Comparison of ENCODE assay signal across 8 mouse cellular contexts in genomic region chr9:62827939-62828652, GRCm38 (mm10). TPM values are rescaled to one million over a fixed set of nuclear protein-coding genes. Genes with fewer than 3 reads are reported as not detected.
DNase-seq lines count a peak whose midpoint lies in the region; ATAC-seq and TF ChIP-seq lines count a peak whose summit lies in the region.

No protein-coding gene starts in this region.

- no peak for TF ChIP-seq POLR2A in MEL (IDR thresholded peaks at IDR 0.05; ENCODE audit: control insufficient read depth in 1 of 2, insufficient read depth in 1 of 2, low read depth in 1 of 2, low read length in 2 of 2, poor library complexity in 1 of 2)
- TF ChIP-seq POLR2A in embryonic fibroblast, embryonic 13.5 days (IDR thresholded peaks at IDR 0.05; ENCODE audit: low read depth, low read length): no peak

- intact Hi-C loops in heart, postnatal 36 days (cut with DNase I): loop anchor here (2.0 kb wide), 1 partner anchor 83 kb away; no protein-coding TSS in a partner anchor

- TF ChIP-seq EP300 in MEL (IDR thresholded peaks at IDR 0.05; ENCODE audit: low read depth in 1 of 2, low read length in 2 of 2): no peak

- TF ChIP-seq CTCF in MEL (IDR thresholded peaks at IDR 0.05 in 2 of 3, conservative IDR thresholded peaks at IDR 0.05 in 1 of 3; ENCODE audit: control insufficient read depth in 1 of 3, insufficient read depth in 1 of 3, low read depth in 2 of 3, low read length in 3 of 3, poor library complexity in 1 of 3, severe bottlenecking in 1 of 3): peak in 2 of 3 experiments; percentile 61 to 69; a peak in 4 of 6 replicates
- no peak for TF ChIP-seq CTCF in embryonic fibroblast, embryonic 13.5 days (IDR thresholded peaks at IDR 0.05; ENCODE audit: borderline replicate concordance, insufficient read depth, low read length)

- H3K4me2 ChIP-seq in stomach, embryonic 15.5 days: peak overlapping the region; percentile 56

- no peaks in the 10 kb centered on the region for H3K36me3 ChIP-seq in heart, embryonic 10.5 days
- peaks cover 0 to 15% of the 10 kb centered on the region in 2 experiments; a peak in 2 of 4 replicates for H3K36me3 ChIP-seq in MEL (ENCODE audit: control insufficient read depth in 1 of 2, insufficient read depth in 2 of 2, low read length in 2 of 2)
- H3K36me3 ChIP-seq in stomach, embryonic 15.5 days: no peaks in the 10 kb centered on the region

- no peak for DNase-seq in heart, embryonic 10.5 days (ENCODE audit: low spot score)
- no peak for DNase-seq in heart, postnatal 36 days
- DNase-seq in MEL (ENCODE audit: low read depth, low spot score): peak; percentile 85
- DNase-seq in induced T-regulatory cell, adult 2 months (ENCODE audit: low read depth): peak; percentile 73
- DNase-seq in lung, postnatal 36 days: peak; percentile 74
- no peak for DNase-seq in urinary bladder, adult 18-20 months (ENCODE audit: low spot score in 2 of 2)

- ATAC-seq in stomach, embryonic 15.5 days (ENCODE audit: insufficient read depth, low FRiP score, low read depth): 0 out of 2 replicates have a peak, but pooled peaks have one; percentile 3

- H3K4me3 ChIP-seq in heart, embryonic 10.5 days: peak overlapping the region; percentile 49
- peak overlapping the region; percentile 34 to 51 for H3K4me3 ChIP-seq in MEL (ENCODE audit: control insufficient read depth in 1 of 2, insufficient read depth in 1 of 2, low read depth in 2 of 2, low read length in 2 of 2)
- H3K4me3 ChIP-seq in embryonic fibroblast, embryonic 13.5 days (ENCODE audit: insufficient read depth, low read length): peak overlapping the region; percentile 1; the same call in 1 of the 2 replicates
- H3K4me3 ChIP-seq in stomach, embryonic 15.5 days (replicated peaks): peak overlapping the region; percentile 23

- H3K27ac ChIP-seq in heart, embryonic 10.5 days: peak overlapping the region; percentile 79
- H3K27ac ChIP-seq in MEL (ENCODE audit: control insufficient read depth, low read depth, low read length): peak overlapping the region; percentile 29
- H3K27ac ChIP-seq in embryonic fibroblast, embryonic 13.5 days (ENCODE audit: insufficient read depth, low read length): no peak overlapping the region
- H3K27ac ChIP-seq in stomach, embryonic 15.5 days: peak overlapping the region; percentile 77

- no peaks in the 10 kb centered on the region; the same call in 1 of the 2 replicates for H3K79me2 ChIP-seq in MEL (ENCODE audit: control insufficient read depth, insufficient read depth, low read length, poor library complexity)

- H3K9me3 ChIP-seq in heart, embryonic 10.5 days: no peaks in the 10 kb centered on the region
- no peaks in the 10 kb centered on the region for H3K9me3 ChIP-seq in MEL (replicated peaks; ENCODE audit: insufficient read depth, low read length)
- H3K9me3 ChIP-seq in stomach, embryonic 15.5 days: no peaks in the 10 kb centered on the region

- TF ChIP-seq RAD21 in MEL (IDR thresholded peaks at IDR 0.05; ENCODE audit: low read depth, low read length): peak; percentile 42

- WGBS in heart, embryonic 10.5 days: 8% methylated on average over 24 of the region's 24 CpGs
- 6% methylated on average over 24 of the region's 24 CpGs for WGBS in stomach, embryonic 15.5 days

- H3K4me1 ChIP-seq in heart, embryonic 10.5 days: peaks cover 41% of the 10 kb centered on the region
- peaks cover 8 to 22% of the 10 kb centered on the region in 2 experiments for H3K4me1 ChIP-seq in MEL (ENCODE audit: control insufficient read depth in 1 of 2, insufficient read depth in 2 of 2, low read length in 2 of 2)
- peaks cover 3% of the 10 kb centered on the region; the same call in 1 of the 2 replicates for H3K4me1 ChIP-seq in embryonic fibroblast, embryonic 13.5 days (ENCODE audit: control insufficient read depth, insufficient read depth, low read length)
- peaks cover 9% of the 10 kb centered on the region; the same call in 1 of the 2 replicates for H3K4me1 ChIP-seq in stomach, embryonic 15.5 days

- no peaks in the 10 kb centered on the region for H3K27me3 ChIP-seq in heart, embryonic 10.5 days (ENCODE audit: insufficient read depth, poor library complexity, severe bottlenecking)
- H3K27me3 ChIP-seq in MEL (ENCODE audit: control insufficient read depth in 1 of 2, insufficient read depth in 2 of 2, low read length in 2 of 2): 0 out of 4 replicates have a peak, but pooled peaks cover 2 to 3% of the 10 kb centered on the region in 2 experiments
- no peaks in the 10 kb centered on the region for H3K27me3 ChIP-seq in stomach, embryonic 15.5 days (replicated peaks)

- H3K9ac ChIP-seq in MEL (ENCODE audit: control insufficient read depth, low read depth, low read length, poor library complexity, severe bottlenecking): peak overlapping the region; percentile 44
- H3K9ac ChIP-seq in stomach, embryonic 15.5 days: no peak overlapping the region

TF ChIP-seq in MEL, 35 proteins besides CTCF, POLR2A, EP300 and RAD21 (continues in another document):
- TF ChIP-seq UBTF (IDR thresholded peaks at IDR 0.05; ENCODE audit: borderline replicate concordance, insufficient read depth, low read depth, low read length) (no peak), MAZ (IDR thresholded peaks at IDR 0.05; ENCODE audit: low read depth, low read length) (no peak), SIN3A (IDR thresholded peaks at IDR 0.05; ENCODE audit: low read length) (no peak), MYB (IDR thresholded peaks at IDR 0.05; ENCODE audit: low read depth, low read length) (no peak), USF2 (IDR thresholded peaks at IDR 0.05; ENCODE audit: borderline replicate concordance in 1 of 2, insufficient read depth in 1 of 2, low read depth in 1 of 2, low read length in 2 of 2) (no peak), POLR2AphosphoS2 (IDR thresholded peaks at IDR 0.05; ENCODE audit: low read length) (no peak), HCFC1 (IDR thresholded peaks at IDR 0.05; ENCODE audit: low read depth, low read length) (no peak), RCOR1 (IDR thresholded peaks at IDR 0.05; ENCODE audit: low read depth, low read length) (no peak), TAL1 (IDR thresholded peaks at IDR 0.05; ENCODE audit: low read length) (no peak), NELFE (IDR thresholded peaks at IDR 0.05; ENCODE audit: low read depth, low read length) (no peak), ETS1 (IDR thresholded peaks at IDR 0.05; ENCODE audit: low read depth, low read length) (no peak), JUND (IDR thresholded peaks at IDR 0.05; ENCODE audit: low read depth, low read length) (no peak), GATA1 (IDR thresholded peaks at IDR 0.05; ENCODE audit: low read depth, low read length) (peak; percentile 65), GABPA (IDR thresholded peaks at IDR 0.05; ENCODE audit: low read depth, low read length) (no peak), CHD2 (IDR thresholded peaks at IDR 0.05; ENCODE audit: low read length) (no peak), CHD1 (IDR thresholded peaks at IDR 0.05; ENCODE audit: low read depth, low read length) (no peak), BHLHE40 (IDR thresholded peaks at IDR 0.05; ENCODE audit: borderline replicate concordance, low read depth, low read length) (peak; percentile 80; the same call in 1 of the 2 replicates), E2F4 (IDR thresholded peaks at IDR 0.05; ENCODE audit: borderline replicate concordance, low read depth, low read length) (no peak), ZMIZ1 (IDR thresholded peaks at IDR 0.05; ENCODE audit: low read depth, low read length) (no peak), ELF1 (IDR thresholded peaks at IDR 0.05; ENCODE audit: low read depth, low read length) (no peak), ZNF384 (IDR thresholded peaks at IDR 0.05; ENCODE audit: low read depth, low read length) (no peak), MXI1 (IDR thresholded peaks at IDR 0.05; ENCODE audit: low read depth, low read length) (no peak), NRF1 (IDR thresholded peaks at IDR 0.05; ENCODE audit: insufficient read depth, low read depth, low read length, poor library complexity, severe bottlenecking) (peak; percentile 33; the same call in 1 of the 2 replicates), USF1 (IDR thresholded peaks at IDR 0.05; ENCODE audit: low read depth, low read length) (no peak), SMC3 (IDR thresholded peaks at IDR 0.05; ENCODE audit: low read depth, low read length) (peak; percentile 51), TBP (IDR thresholded peaks at IDR 0.05; ENCODE audit: low read depth, low read length) (no peak), TCF12 (IDR thresholded peaks at IDR 0.05; ENCODE audit: low read depth, low read length) (no peak), ZKSCAN1 (IDR thresholded peaks at IDR 0.05; ENCODE audit: low read depth, low read length) (no peak)

RNA-seq across cellular contexts. Expression of gene Cln6, which starts 10.5 kb away (rescaled TPM):
- polyA plus RNA-seq in heart, embryonic 10.5 days (2016; fragmentation: Nextera tagmentation; extraction: Ambion mirVana): 17.7 and 21.4 TPM in 2 replicates
- total RNA-seq in heart, postnatal 36 days (2021): 10 to 100 TPM; 23.8 to 26.6 TPM
- total RNA-seq in MEL (2012; rRNA removed): 26.5 and 29.4 TPM in 2 replicates
- 10 to 100 TPM in 1 of 2 experiments, not detected in 1; 52.1 TPM for polyA plus RNA-seq in MEL (2012; ENCODE audit: insufficient read depth in 1 of 2, insufficient read length in 2 of 2, low read depth in 1 of 2, low replicate concordance in 2 of 2, missing spikeins in 1 of 2)
- polyA plus RNA-seq in embryonic fibroblast, embryonic 13.5 days (2011; ENCODE audit: insufficient read length, low read depth, missing spikeins): 33.7 and 43.3 TPM in 2 replicates
- 22.3 and 24.3 TPM in 2 replicates for polyA plus RNA-seq in stomach, embryonic 15.5 days (2015; fragmentation: Nextera tagmentation; extraction: Ambion mirVana)

RNA-seq across cellular contexts. Expression of gene Fem1b, which starts 16.4 kb away (rescaled TPM):
- 21.1 and 21.2 TPM in 2 replicates for polyA plus RNA-seq in heart, embryonic 10.5 days (2016; fragmentation: Nextera tagmentation; extraction: Ambion mirVana)
- total RNA-seq in heart, postnatal 36 days (2021): 10 to 100 TPM; 16.2 to 16.9 TPM
- total RNA-seq in MEL (2012; rRNA removed): 50.5 and 55.1 TPM in 2 replicates
- 10 to 100 TPM; 38.2 to 99.4 TPM for polyA plus RNA-seq in MEL (2012; ENCODE audit: insufficient read depth in 1 of 2, insufficient read length in 2 of 2, low read depth in 1 of 2, low replicate concordance in 2 of 2, missing spikeins in 1 of 2)
- polyA plus RNA-seq in embryonic fibroblast, embryonic 13.5 days (2011; ENCODE audit: insufficient read length, low read depth, missing spikeins): 37.3 and 41.2 TPM in 2 replicates
- polyA plus RNA-seq in stomach, embryonic 15.5 days (2015; fragmentation: Nextera tagmentation; extraction: Ambion mirVana): 17.1 and 18.7 TPM in 2 replicates

RNA-seq across cellular contexts. Expression of gene Calml4, which starts 29.8 kb away (rescaled TPM):
- 0.31 and 0.94 TPM in 2 replicates for polyA plus RNA-seq in heart, embryonic 10.5 days (2016; fragmentation: Nextera tagmentation; extraction: Ambion mirVana)
- 1 to 10 TPM; 1.1 to 1.4 TPM for total RNA-seq in heart, postnatal 36 days (2021)
- total RNA-seq in MEL (2012; rRNA removed): 0.62 and 1.0 TPM in 2 replicates
- polyA plus RNA-seq in MEL (2012; ENCODE audit: insufficient read depth in 1 of 2, insufficient read length in 2 of 2, low read depth in 1 of 2, low replicate concordance in 2 of 2, missing spikeins in 1 of 2): 1 to 10 TPM in 1 of 2 experiments, not detected in 1; 4.6 TPM
- 2.9 and 7.5 TPM in 2 replicates for polyA plus RNA-seq in embryonic fibroblast, embryonic 13.5 days (2011; ENCODE audit: insufficient read length, low read depth, missing spikeins)
- polyA plus RNA-seq in stomach, embryonic 15.5 days (2015; fragmentation: Nextera tagmentation; extraction: Ambion mirVana): 55.5 and 58.4 TPM in 2 replicates

Comparison
In these comparisons a context has a peak if more than half of its experiments do, and no peak if none do; other contexts are left out.
1. DNase-seq: peak in MEL (single experiment), induced T-regulatory cell, adult 2 months (single experiment) and lung, postnatal 36 days (single experiment); none in heart, embryonic 10.5 days (single experiment), heart, postnatal 36 days (0 of 2) and urinary bladder, adult 18-20 months (0 of 2).
2. Peak in every context shown above with its lines, with median percentiles within 50 percentile points of each other: H3K4me3 ChIP-seq.